Mouse (Mus musculus) limb, embryonic 12.5 days (tissue): ENCODE data around the gene Ptpn12. TPM values are rescaled to one million over a fixed set of nuclear protein-coding genes. Genes with fewer than 3 reads are reported as not detected.
"Not testable (repeated sequence)": the region's sequence is repeated elsewhere in the genome, so short reads cannot be mapped to it uniquely, and the experiment has no call there.

Source experiments
- ATAC-seq: fragments of 200-750 bp; cut with Nextera tagmentation; 2 replicates; pipeline ENCODE4 v1.8.0; 2017; ENCODE audit warnings: low read depth, moderate TSS enrichment; ENCODE audit not compliant: insufficient number of reproducible peaks, insufficient read depth, low FRiP score, low TSS enrichment
- H3K27ac ChIP-seq: fragments of 300-500 bp; sonication (generic); 2 replicates; pipeline ENCODE4 v1.5.1; 2016; ENCODE audit warnings: mild to moderate bottlenecking, moderate library complexity
- H3K27me3 ChIP-seq: fragments of 300-500 bp; sonication (generic); 2 replicates; pipeline ENCODE4 v1.6.1; 2016; ENCODE audit warnings: mild to moderate bottlenecking, moderate library complexity
- H3K36me3 ChIP-seq: fragments of 300-500 bp; sonication (generic); 2 replicates; pipeline ENCODE4 v1.6.1; 2016; ENCODE audit warnings: mild to moderate bottlenecking, moderate library complexity
- H3K4me1 ChIP-seq: fragments of 300-500 bp; sonication (generic); replicated peaks from 2 replicates; pipeline ENCODE4 v1.6.1; 2016
- H3K4me2 ChIP-seq: fragments of 300-500 bp; sonication (generic); 2 replicates; pipeline ENCODE4 v1.6.1; 2016; ENCODE audit warnings: mild to moderate bottlenecking, moderate library complexity
- H3K4me3 ChIP-seq: fragments of 300-500 bp; sonication (generic); replicated peaks from 2 replicates; pipeline ENCODE4 v1.5.1; 2016; ENCODE audit warnings: mild to moderate bottlenecking
- H3K9ac ChIP-seq: fragments of 300-500 bp; sonication (generic); replicated peaks from 2 replicates; pipeline ENCODE4 v1.6.1; 2016; ENCODE audit warnings: mild to moderate bottlenecking, moderate library complexity
- H3K9me3 ChIP-seq: fragments of 300-500 bp; sonication (generic); 2 replicates; pipeline ENCODE4 v1.6.1; 2016; ENCODE audit warnings: mild to moderate bottlenecking, moderate library complexity
- WGBS: fragments of 180-500 bp; shearing (Covaris S2); methylation state at CpG from one replicate; pipeline ENCODE4 v1.1.7; 2016; 5-methylcytosine and 5-hydroxymethylcytosine counted together
- polyA plus RNA-seq: library from polyadenylated mRNA; unstranded; fragments of >200 nt; fragmentation: Nextera tagmentation; extraction: Ambion mirVana; gene quantifications from 2 replicates; pipeline ENCODE4 v1.2.1, GENCODE M21; 2016

The Ptpn12 gene
- polyA plus RNA-seq, 1 experiment from 2014 or later = 25.5 TPM

- Histone ChIP-seq H3K4me3 (peak overlapping the region; percentile 95), H3K9ac (peak overlapping the region; percentile 94), H3K9me3 (no peaks in the 10 kb centered on the region), H3K27ac (peak overlapping the region; percentile 99), H3K4me1 (peaks cover 14% of the 10 kb centered on the region; the same call in 1 of the 2 replicates), H3K27me3 (no peaks in the 10 kb centered on the region), H3K4me2 (peak overlapping the region; percentile 77), H3K36me3 (peaks cover 4% of the 10 kb centered on the region; the same call in 1 of the 2 replicates)
- under 1% methylated on average over 77 of the region's 88 CpGs for WGBS
- ATAC-seq = peak; percentile 67
Measured at GRCm38 (mm10) chr5:20950855-20951650, 104.7 kb downstream of the Ptpn12 start.

- H3K4me1 ChIP-seq = peaks cover 14% of the 10 kb centered on the region; the same call in 1 of the 2 replicates
- peak overlapping the region; percentile 95 for H3K4me3 ChIP-seq
- H3K27me3 ChIP-seq = no peaks in the 10 kb centered on the region
- peak overlapping the region; percentile 94 for H3K9ac ChIP-seq
- no peaks in the 10 kb centered on the region for H3K9me3 ChIP-seq
- ATAC-seq = no peak
- 2% methylated on average over 9 of the region's 9 CpGs for WGBS
- no peaks in the 10 kb centered on the region for H3K36me3 ChIP-seq
- no peak overlapping the region for H3K27ac ChIP-seq
- peak overlapping the region; percentile 77 for H3K4me2 ChIP-seq
Measured at GRCm38 (mm10) chr5:20950516-20950854, 105.2 kb downstream of the Ptpn12 start.

- no peaks in the 10 kb centered on the region for H3K36me3 ChIP-seq
- H3K4me3 ChIP-seq = peak overlapping the region; percentile 95
- no peak overlapping the region for H3K27ac ChIP-seq
- no peaks in the 10 kb centered on the region for H3K27me3 ChIP-seq
- H3K9me3 ChIP-seq = no peaks in the 10 kb centered on the region
- peak overlapping the region; percentile 94 for H3K9ac ChIP-seq
- no peak for ATAC-seq
- H3K4me2 ChIP-seq = peak overlapping the region; percentile 77
- H3K4me1 ChIP-seq = peaks cover 14% of the 10 kb centered on the region; the same call in 1 of the 2 replicates
- WGBS = 14% methylated on average over 5 of the region's 5 CpGs
Measured at GRCm38 (mm10) chr5:20950093-20950492, 105.6 kb downstream of the Ptpn12 start.

GRCm38 (mm10) chr5:20946906-20947305 is 108.8 kb downstream of the Ptpn12 start:
- Histone ChIP-seq H3K4me1 (peaks cover 9% of the 10 kb centered on the region; the same call in 1 of the 2 replicates), H3K9ac (no peak overlapping the region), H3K27ac (no peak overlapping the region), H3K27me3 (no peaks in the 10 kb centered on the region), H3K9me3 (no peaks in the 10 kb centered on the region), H3K4me2 (no peak overlapping the region), H3K4me3 (no peak overlapping the region), H3K36me3 (no peaks in the 10 kb centered on the region)
- WGBS = 92% methylated on average over 6 of the region's 6 CpGs
- ATAC-seq = no peak

GRCm38 (mm10) chr5:20944961-20945748 is 110.6 kb downstream of the Ptpn12 start:
- Histone ChIP-seq H3K4me2 (no peak overlapping the region), H3K36me3 (0 out of 2 replicates have a peak, but pooled peaks cover 2% of the 10 kb centered on the region), H3K27ac (peak overlapping the region; percentile 53; the same call in 1 of the 2 replicates), H3K9ac (no peak overlapping the region), H3K9me3 (no peaks in the 10 kb centered on the region), H3K4me3 (no peak overlapping the region), H3K4me1 (peaks cover 9% of the 10 kb centered on the region; the same call in 1 of the 2 replicates), H3K27me3 (no peaks in the 10 kb centered on the region)
- WGBS = 75% methylated on average over 13 of the region's 13 CpGs
- no peak for ATAC-seq

- H3K4me2 ChIP-seq, H3K27ac ChIP-seq, H3K27me3 ChIP-seq, H3K4me3 ChIP-seq, ATAC-seq, H3K36me3 ChIP-seq, H3K9ac ChIP-seq, H3K9me3 ChIP-seq, H3K4me1 ChIP-seq: not testable (repeated sequence)
- WGBS = 86% methylated on average over 3 of the region's 4 CpGs
Measured at GRCm38 (mm10) chr5:20943791-20944190, 111.9 kb downstream of the Ptpn12 start.

- no peak overlapping the region for H3K4me2 ChIP-seq
- WGBS = 94% methylated on average over 3 of the region's 3 CpGs
- H3K27me3 ChIP-seq = no peaks in the 10 kb centered on the region
- H3K36me3 ChIP-seq = 0 out of 2 replicates have a peak, but pooled peaks cover 3% of the 10 kb centered on the region
- no peaks in the 10 kb centered on the region for H3K9me3 ChIP-seq
- no peak overlapping the region for H3K27ac ChIP-seq
- H3K9ac ChIP-seq = no peak overlapping the region
- H3K4me1 ChIP-seq = no peaks in the 10 kb centered on the region; the same call in 1 of the 2 replicates
- no peak overlapping the region for H3K4me3 ChIP-seq
- ATAC-seq = no peak
Measured at GRCm38 (mm10) chr5:20942523-20942922, 113.2 kb downstream of the Ptpn12 start.

- H3K4me3 ChIP-seq = no peak overlapping the region
- H3K27ac ChIP-seq = no peak overlapping the region
- 52% methylated on average over 5 of the region's 5 CpGs for WGBS
- no peaks in the 10 kb centered on the region for H3K9me3 ChIP-seq
- no peak overlapping the region for H3K9ac ChIP-seq
- no peak for ATAC-seq
- peaks cover 2% of the 10 kb centered on the region for H3K4me1 ChIP-seq
- H3K4me2 ChIP-seq = no peak overlapping the region
- H3K36me3 ChIP-seq = 0 out of 2 replicates have a peak, but pooled peaks cover 3% of the 10 kb centered on the region
- H3K27me3 ChIP-seq = no peaks in the 10 kb centered on the region
Measured at GRCm38 (mm10) chr5:20941205-20941604, 114.5 kb downstream of the Ptpn12 start.

- H3K4me3 ChIP-seq = no peak overlapping the region
- no peaks in the 10 kb centered on the region for H3K27me3 ChIP-seq
- H3K27ac ChIP-seq = no peak overlapping the region
- peaks cover 7% of the 10 kb centered on the region for H3K4me1 ChIP-seq
- no peak overlapping the region for H3K9ac ChIP-seq
- no peak overlapping the region for H3K4me2 ChIP-seq
- no peak for ATAC-seq
- WGBS = 79% methylated on average over 4 of the region's 4 CpGs
- H3K36me3 ChIP-seq = 0 out of 2 replicates have a peak, but pooled peaks cover 3% of the 10 kb centered on the region
- no peaks in the 10 kb centered on the region for H3K9me3 ChIP-seq
Measured at GRCm38 (mm10) chr5:20940696-20941095, 115.0 kb downstream of the Ptpn12 start.

- Histone ChIP-seq H3K9me3 (no peaks in the 10 kb centered on the region), H3K36me3 (0 out of 2 replicates have a peak, but pooled peaks cover 3% of the 10 kb centered on the region), H3K27ac (no peak overlapping the region), H3K9ac (no peak overlapping the region), H3K27me3 (no peaks in the 10 kb centered on the region), H3K4me3 (no peak overlapping the region), H3K4me1 (peaks cover 7% of the 10 kb centered on the region), H3K4me2 (no peak overlapping the region)
- ATAC-seq = no peak
- 91% methylated on average over 6 of the region's 6 CpGs for WGBS
Measured at GRCm38 (mm10) chr5:20940040-20940571, 115.6 kb downstream of the Ptpn12 start.

- Histone ChIP-seq H3K9ac (no peak overlapping the region), H3K4me3 (no peak overlapping the region), H3K27ac (no peak overlapping the region), H3K36me3 (0 out of 2 replicates have a peak, but pooled peaks cover 3% of the 10 kb centered on the region), H3K4me2 (no peak overlapping the region), H3K9me3 (no peaks in the 10 kb centered on the region), H3K4me1 (peaks cover 7% of the 10 kb centered on the region), H3K27me3 (no peaks in the 10 kb centered on the region)
- no peak for ATAC-seq
- 86% methylated on average over 5 of the region's 5 CpGs for WGBS
Measured at GRCm38 (mm10) chr5:20938523-20938922, 117.2 kb downstream of the Ptpn12 start.
